Mouse (Mus musculus): ENCODE data around the gene Rbm31y. TPM values are rescaled to one million over a fixed set of nuclear protein-coding genes. Genes with fewer than 3 reads are reported as not detected.
"Not testable (repeated sequence)": the region's sequence is repeated elsewhere in the genome, so short reads cannot be mapped to it uniquely, and the experiment has no call there.

The Rbm31y gene
- not detected for total RNA-seq (2021)
- long read RNA-seq, experiment 1 = 0 reads
- long read RNA-seq, experiment 2 = 0 reads

- DNase-seq = not testable (repeated sequence)
Measured at GRCm38 (mm10) chrY:17400461-17400860, at the start of gene Rbm31y. Gene Rbm31y (plus strand): TSS chrY:17400761.

Data from adrenal gland, postnatal 36 days (tissue).